Mouse (Mus musculus) stomach, embryonic 15.5 days (tissue): ENCODE data around the gene Pdzd2. TPM values are rescaled to one million over a fixed set of nuclear protein-coding genes. Genes with fewer than 3 reads are reported as not detected.
A peak's percentile ranks its signal among the peaks of the same experiment; 100 is the strongest.

Experiments used
- ATAC-seq: fragments of 200-750 bp; cut with Nextera tagmentation; 2 replicates; pipeline ENCODE4 v1.8.0; 2017; ENCODE audit warnings: low read depth, moderate number of reproducible peaks, moderate TSS enrichment; ENCODE audit not compliant: insufficient read depth, low FRiP score
- H3K27ac ChIP-seq: fragments of 300-500 bp; sonication (generic); 2 replicates; pipeline ENCODE4 v1.5.1; 2015; ENCODE audit warnings: mild to moderate bottlenecking, inconsistent platforms
- H3K27me3 ChIP-seq: fragments of 300-500 bp; sonication (generic); replicated peaks from 2 replicates; pipeline ENCODE4 v1.6.1; 2015; ENCODE audit warnings: inconsistent platforms
- H3K36me3 ChIP-seq: fragments of 300-500 bp; sonication (generic); 2 replicates; pipeline ENCODE4 v1.6.1; 2015; ENCODE audit warnings: inconsistent platforms
- H3K4me1 ChIP-seq: fragments of 300-500 bp; sonication (generic); 2 replicates; pipeline ENCODE4 v1.6.1; 2015; ENCODE audit warnings: inconsistent platforms
- H3K4me2 ChIP-seq: fragments of 300-500 bp; sonication (generic); 2 replicates; pipeline ENCODE4 v1.6.1; 2015; ENCODE audit warnings: mild to moderate bottlenecking, inconsistent platforms
- H3K4me3 ChIP-seq: fragments of 300-500 bp; sonication (generic); replicated peaks from 2 replicates; pipeline ENCODE4 v1.5.1; 2015; ENCODE audit warnings: inconsistent platforms
- H3K9ac ChIP-seq: fragments of 300-500 bp; sonication (generic); 2 replicates; pipeline ENCODE4 v1.6.1; 2015; ENCODE audit warnings: inconsistent platforms
- H3K9me3 ChIP-seq: fragments of 300-500 bp; sonication (generic); 2 replicates; pipeline ENCODE4 v1.6.1; 2016; ENCODE audit warnings: inconsistent platforms
- WGBS: fragments of 180-500 bp; shearing (Covaris S2); methylation state at CpG from one replicate; pipeline ENCODE4 v1.1.7; 2015; 5-methylcytosine and 5-hydroxymethylcytosine counted together
- polyA plus RNA-seq: library from polyadenylated mRNA; unstranded; fragments of >200 nt; fragmentation: Nextera tagmentation; extraction: Ambion mirVana; gene quantifications from 2 replicates; pipeline ENCODE4 v1.2.1, GENCODE M21; 2015

The Pdzd2 gene
- polyA plus RNA-seq, 1 experiment from 2014 or later = 28.3 TPM

GRCm38 (mm10) chr15:12614944-12615878 is 124.5 kb downstream of the Pdzd2 start:
- no peaks in the 10 kb centered on the region for H3K27me3 ChIP-seq
- ATAC-seq = no peak
- WGBS = 45% methylated on average over 20 of the region's 20 CpGs
- no peaks in the 10 kb centered on the region for H3K36me3 ChIP-seq
- no peaks in the 10 kb centered on the region for H3K9me3 ChIP-seq
- no peak overlapping the region for H3K4me2 ChIP-seq
- 0 out of 2 replicates have a peak, but pooled peaks cover 10% of the 10 kb centered on the region for H3K4me1 ChIP-seq
- H3K27ac ChIP-seq = no peak overlapping the region
- no peak overlapping the region for H3K4me3 ChIP-seq
- H3K9ac ChIP-seq = no peak overlapping the region

- 40% methylated on average over 9 of the region's 9 CpGs for WGBS
- H3K36me3 ChIP-seq = no peaks in the 10 kb centered on the region
- H3K4me3 ChIP-seq = no peak overlapping the region
- H3K9me3 ChIP-seq = no peaks in the 10 kb centered on the region
- no peaks in the 10 kb centered on the region for H3K27me3 ChIP-seq
- no peak overlapping the region for H3K4me2 ChIP-seq
- H3K9ac ChIP-seq = no peak overlapping the region
- no peak for ATAC-seq
- no peak overlapping the region for H3K27ac ChIP-seq
- 0 out of 2 replicates have a peak, but pooled peaks cover 10% of the 10 kb centered on the region for H3K4me1 ChIP-seq
Measured at GRCm38 (mm10) chr15:12614011-12614410, 125.7 kb downstream of the Pdzd2 start.

GRCm38 (mm10) chr15:12612944-12613675 is 126.6 kb downstream of the Pdzd2 start:
- 73% methylated on average over 7 of the region's 7 CpGs for WGBS
- no peak for ATAC-seq

GRCm38 (mm10) chr15:12608090-12608489 is 131.6 kb downstream of the Pdzd2 start:
- H3K9me3 ChIP-seq = no peaks in the 10 kb centered on the region
- H3K36me3 ChIP-seq = no peaks in the 10 kb centered on the region
- H3K4me2 ChIP-seq = no peak overlapping the region
- H3K27me3 ChIP-seq = no peaks in the 10 kb centered on the region
- WGBS = 86% methylated on average over 6 of the region's 6 CpGs
- no peak overlapping the region for H3K4me3 ChIP-seq
- no peak for ATAC-seq
- peaks cover 6% of the 10 kb centered on the region; the same call in 1 of the 2 replicates for H3K4me1 ChIP-seq
- no peak overlapping the region for H3K9ac ChIP-seq
- no peak overlapping the region for H3K27ac ChIP-seq

More at GRCm38 (mm10) chr15:12612944-12613675, 126.6 kb downstream of the Pdzd2 start:
- Histone ChIP-seq H3K27ac (no peak overlapping the region), H3K9me3 (no peaks in the 10 kb centered on the region), H3K9ac (no peak overlapping the region), H3K36me3 (no peaks in the 10 kb centered on the region), H3K4me2 (no peak overlapping the region), H3K4me1 (peaks cover 10% of the 10 kb centered on the region; the same call in 1 of the 2 replicates), H3K27me3 (no peaks in the 10 kb centered on the region), H3K4me3 (no peak overlapping the region)

GRCm38 (mm10) chr15:12606306-12606705 is 133.4 kb downstream of the Pdzd2 start:
- Histone ChIP-seq H3K36me3 (no peaks in the 10 kb centered on the region), H3K27me3 (no peaks in the 10 kb centered on the region), H3K4me3 (no peak overlapping the region), H3K27ac (no peak overlapping the region), H3K9ac (no peak overlapping the region), H3K4me1 (peaks cover 6% of the 10 kb centered on the region; the same call in 1 of the 2 replicates), H3K9me3 (no peaks in the 10 kb centered on the region), H3K4me2 (no peak overlapping the region)
- ATAC-seq = no peak
- 54% methylated on average over 9 of the region's 9 CpGs for WGBS

GRCm38 (mm10) chr15:12605239-12605993 is 134.3 kb downstream of the Pdzd2 start:
- peaks cover 6% of the 10 kb centered on the region; the same call in 1 of the 2 replicates for H3K4me1 ChIP-seq
- no peak overlapping the region for H3K4me2 ChIP-seq
- H3K27me3 ChIP-seq = no peaks in the 10 kb centered on the region
- peak; percentile 41; the same call in 1 of the 2 replicates for ATAC-seq
- WGBS = 50% methylated on average over 10 of the region's 10 CpGs
- no peaks in the 10 kb centered on the region for H3K36me3 ChIP-seq
- H3K27ac ChIP-seq = peak overlapping the region; percentile 84
- no peak overlapping the region for H3K4me3 ChIP-seq
- no peaks in the 10 kb centered on the region for H3K9me3 ChIP-seq
- no peak overlapping the region for H3K9ac ChIP-seq

GRCm38 (mm10) chr15:12603674-12604073 is 136.1 kb downstream of the Pdzd2 start:
- no peak overlapping the region for H3K27ac ChIP-seq
- peaks cover 6% of the 10 kb centered on the region; the same call in 1 of the 2 replicates for H3K4me1 ChIP-seq
- no peak for ATAC-seq
- no peak overlapping the region for H3K9ac ChIP-seq
- 89% methylated on average over 4 of the region's 4 CpGs for WGBS
- no peaks in the 10 kb centered on the region for H3K27me3 ChIP-seq
- H3K36me3 ChIP-seq = no peaks in the 10 kb centered on the region
- no peak overlapping the region for H3K4me2 ChIP-seq
- H3K4me3 ChIP-seq = no peak overlapping the region
- H3K9me3 ChIP-seq = no peaks in the 10 kb centered on the region

DNA sequence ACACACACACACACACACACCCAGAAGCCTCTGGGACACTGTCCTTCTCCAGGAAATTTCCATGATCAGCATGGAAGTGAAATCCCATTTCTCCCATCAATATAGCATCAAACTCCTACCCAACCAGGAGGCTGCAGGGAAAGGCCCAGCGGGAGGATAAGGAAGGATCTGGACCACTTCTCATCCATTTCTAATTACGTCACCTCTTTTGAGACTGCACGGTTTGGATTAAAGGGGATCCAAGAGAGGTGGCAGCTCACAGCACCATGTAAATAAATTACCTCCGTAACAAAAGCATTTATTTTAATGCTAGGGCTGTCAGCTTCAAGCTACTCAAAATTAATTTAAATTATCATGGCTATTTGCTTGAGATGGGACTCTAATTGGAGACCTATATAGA is 146.6 kb downstream of the Pdzd2 start:
- WGBS = 54% methylated on average over 4 of the region's 4 CpGs

GRCm38 (mm10) chr15:12592628-12593027 is 147.1 kb downstream of the Pdzd2 start:
- H3K36me3 ChIP-seq = no peaks in the 10 kb centered on the region
- no peaks in the 10 kb centered on the region for H3K4me1 ChIP-seq
- no peaks in the 10 kb centered on the region for H3K9me3 ChIP-seq
- no peak for ATAC-seq
- no peak overlapping the region for H3K27ac ChIP-seq
- H3K27me3 ChIP-seq = no peaks in the 10 kb centered on the region
- 26% methylated on average over 3 of the region's 3 CpGs for WGBS
- H3K4me3 ChIP-seq = no peak overlapping the region
- H3K9ac ChIP-seq = no peak overlapping the region
- H3K4me2 ChIP-seq = no peak overlapping the region

More for the DNA sequence above, 146.6 kb downstream of the Pdzd2 start:
- Histone ChIP-seq H3K4me3 (no peak overlapping the region), H3K36me3 (no peaks in the 10 kb centered on the region), H3K9ac (no peak overlapping the region), H3K9me3 (no peaks in the 10 kb centered on the region), H3K27ac (no peak overlapping the region), H3K4me1 (no peaks in the 10 kb centered on the region), H3K27me3 (no peaks in the 10 kb centered on the region), H3K4me2 (no peak overlapping the region)
- ATAC-seq = no peak

GRCm38 (mm10) chr15:12588661-12589060 is 151.1 kb downstream of the Pdzd2 start:
- Histone ChIP-seq H3K4me1 (no peaks in the 10 kb centered on the region), H3K36me3 (no peaks in the 10 kb centered on the region), H3K9me3 (no peaks in the 10 kb centered on the region), H3K4me2 (no peak overlapping the region), H3K27ac (no peak overlapping the region), H3K27me3 (no peaks in the 10 kb centered on the region), H3K9ac (no peak overlapping the region), H3K4me3 (no peak overlapping the region)
- WGBS = 79% methylated on average over 3 of the region's 3 CpGs
- ATAC-seq = no peak

DNA sequence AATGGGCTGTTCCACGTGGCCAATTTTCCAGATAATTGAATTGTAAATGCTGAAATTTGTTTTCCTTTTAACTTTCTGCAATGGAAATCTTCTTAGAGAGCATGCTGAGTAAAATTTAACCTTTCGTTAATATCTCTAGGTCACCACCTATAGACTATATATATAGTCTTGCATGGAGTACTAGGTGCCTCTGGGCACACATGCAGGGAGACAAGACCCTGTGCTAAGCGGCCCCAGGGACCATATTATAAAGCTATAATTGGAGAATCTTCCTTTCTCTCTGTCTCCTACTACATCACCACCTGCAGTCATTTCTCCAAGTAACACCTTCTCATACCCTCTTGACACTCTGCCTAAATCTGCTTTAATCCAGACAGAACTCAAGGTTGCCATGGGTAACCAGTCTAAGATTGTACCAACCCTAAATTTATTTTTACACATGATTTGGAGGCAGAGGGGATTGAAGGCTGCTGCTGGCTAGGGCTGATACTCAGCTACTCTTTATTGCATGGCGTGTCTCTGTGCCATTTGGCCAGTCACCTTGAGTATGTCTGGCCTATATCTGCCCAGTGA is 152.8 kb downstream of the Pdzd2 start:
- H3K27me3 ChIP-seq = no peaks in the 10 kb centered on the region
- no peak overlapping the region for H3K27ac ChIP-seq
- 81% methylated on average over 4 of the region's 4 CpGs for WGBS
- no peak for ATAC-seq
- no peaks in the 10 kb centered on the region for H3K36me3 ChIP-seq
- no peak overlapping the region for H3K9ac ChIP-seq
- no peaks in the 10 kb centered on the region for H3K9me3 ChIP-seq
- no peak overlapping the region for H3K4me3 ChIP-seq
- no peaks in the 10 kb centered on the region for H3K4me1 ChIP-seq
- no peak overlapping the region for H3K4me2 ChIP-seq
